8 mouse cellular contexts compared by ENCODE assay signal in the genomic region with DNA sequence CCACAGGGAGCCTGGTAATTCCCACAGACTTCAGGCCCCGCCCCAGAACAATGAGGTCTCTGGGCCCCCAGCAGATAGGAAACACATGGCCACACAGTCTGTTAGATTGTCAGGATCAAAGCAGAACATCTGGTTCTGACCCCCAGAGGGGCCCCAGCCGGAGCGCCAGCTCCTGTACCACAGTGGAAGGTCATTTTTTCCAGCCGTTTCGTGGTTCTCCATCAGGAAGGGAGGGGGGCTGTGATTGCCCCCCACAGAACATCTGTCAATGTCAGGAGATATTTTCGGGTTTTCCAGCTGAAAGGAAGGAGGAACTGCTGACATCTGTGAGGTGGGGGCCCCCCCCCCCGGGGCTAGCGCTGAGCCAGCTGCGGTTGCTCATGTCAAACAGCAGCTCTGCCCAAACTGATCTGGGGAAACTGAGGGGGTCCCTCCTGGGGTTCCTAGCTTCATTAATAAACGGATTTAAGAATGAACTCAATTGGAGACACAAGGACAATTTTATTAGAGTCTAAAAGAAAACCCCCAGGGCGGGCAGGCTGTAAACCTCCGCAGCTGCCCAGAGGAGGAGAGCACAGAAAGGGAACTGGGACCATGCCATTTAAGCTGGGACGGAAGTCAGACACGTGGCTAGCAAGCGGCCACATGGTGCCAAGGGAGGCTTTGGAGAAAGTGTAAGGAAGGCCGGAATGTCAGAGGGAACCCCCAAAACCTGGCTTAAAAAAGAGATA. TPM values are rescaled to one million over a fixed set of nuclear protein-coding genes. Genes with fewer than 3 reads are reported as not detected.
DNase-seq lines count a peak whose midpoint lies in the region; ATAC-seq and TF ChIP-seq lines count a peak whose summit lies in the region.

No protein-coding gene starts in this region.

- TF ChIP-seq POLR2A in limb, embryonic 14.5 days (IDR thresholded peaks at IDR 0.05; ENCODE audit: borderline replicate concordance, extremely low read depth, insufficient read depth, insufficient read length) = no peak

- H3K9me3 ChIP-seq in G1E (replicated peaks) = no peaks in the 10 kb centered on the region
- H3K9me3 ChIP-seq in heart, embryonic 13.5 days = no peaks in the 10 kb centered on the region
- no peaks in the 10 kb centered on the region for H3K9me3 ChIP-seq in limb, embryonic 14.5 days (ENCODE audit: control insufficient read depth, low read length)
- H3K9me3 ChIP-seq in midbrain, embryonic 13.5 days = no peaks in the 10 kb centered on the region

- H3K9ac ChIP-seq in heart, embryonic 13.5 days = peak overlapping the region; percentile 70
- 0 out of 2 replicates have a peak overlapping the region, but pooled peaks have one; percentile 25 for H3K9ac ChIP-seq in limb, embryonic 14.5 days (ENCODE audit: low read depth, low read length, severe bottlenecking)
- H3K9ac ChIP-seq in midbrain, embryonic 13.5 days (replicated peaks) = 0 out of 2 replicates have a peak overlapping the region, but pooled peaks have one; percentile 6

- WGBS in heart, embryonic 13.5 days = 5% methylated on average over 16 of the region's 16 CpGs
- WGBS in limb, embryonic 14.5 days = 1% methylated on average over 16 of the region's 16 CpGs
- 15% methylated on average over 16 of the region's 16 CpGs for WGBS in midbrain, embryonic 13.5 days

- peak; percentile 87 for ATAC-seq in G1E (ENCODE audit: extremely low read depth, insufficient number of reproducible peaks, low FRiP score, poor library complexity, severe bottlenecking)
- peak; percentile 73 for ATAC-seq in common myeloid progenitor, adult 5-6 weeks (replicated peaks; ENCODE audit: low read depth, poor library complexity, severe bottlenecking)
- peak; percentile 34; the same call in 1 of the 2 replicates for ATAC-seq in heart, embryonic 13.5 days (ENCODE audit: extremely low read depth, insufficient number of reproducible peaks, low FRiP score, low TSS enrichment)
- peak; percentile 44; the same call in 1 of the 2 replicates for ATAC-seq in limb, embryonic 14.5 days (ENCODE audit: low FRiP score, low read depth)
- ATAC-seq in midbrain, embryonic 13.5 days = 0 out of 2 replicates have a peak, but pooled peaks have one; percentile 32
- no peak for ATAC-seq in frontal cortex, adult (ENCODE audit: low TSS enrichment)

- peak overlapping the region; percentile 65 for H3K4me2 ChIP-seq in heart, embryonic 13.5 days
- H3K4me2 ChIP-seq in limb, embryonic 14.5 days (replicated peaks; ENCODE audit: low read depth, low read length, severe bottlenecking) = peak overlapping the region; percentile 49
- H3K4me2 ChIP-seq in midbrain, embryonic 13.5 days (replicated peaks) = peak overlapping the region; percentile 31

- 0 out of 2 replicates have a peak overlapping the region, but pooled peaks have one; percentile 25 for H3K27ac ChIP-seq in heart, embryonic 13.5 days (replicated peaks)
- no peak overlapping the region for H3K27ac ChIP-seq in limb, embryonic 14.5 days (replicated peaks; ENCODE audit: low read depth, low read length)
- peak overlapping the region; percentile 30; the same call in 1 of the 2 replicates for H3K27ac ChIP-seq in midbrain, embryonic 13.5 days

- H3K4me1 ChIP-seq in G1E (ENCODE audit: insufficient read depth, low read depth, low read length) = peaks cover 68% of the 10 kb centered on the region
- peaks cover 27% of the 10 kb centered on the region for H3K4me1 ChIP-seq in heart, embryonic 13.5 days
- H3K4me1 ChIP-seq in limb, embryonic 14.5 days (ENCODE audit: control insufficient read depth, insufficient read depth, low read length) = peaks cover 13% of the 10 kb centered on the region
- H3K4me1 ChIP-seq in midbrain, embryonic 13.5 days (replicated peaks) = peaks cover 17% of the 10 kb centered on the region

- peak; percentile 58 for DNase-seq in G1E (ENCODE audit: low spot score)
- DNase-seq in limb, embryonic 14.5 days (ENCODE audit: low spot score) = peak; percentile 76
- no peak for DNase-seq in urinary bladder, adult 18-20 months (ENCODE audit: low spot score in 2 of 2)
- DNase-seq in cerebellum, adult 11 months = no peak

- peak overlapping the region; percentile 52; the same call in 1 of the 2 replicates for H3K4me3 ChIP-seq in G1E (ENCODE audit: low read depth, low read length)
- H3K4me3 ChIP-seq in heart, embryonic 13.5 days = peak overlapping the region; percentile 18
- peak overlapping the region; percentile 14; the same call in 1 of the 2 replicates for H3K4me3 ChIP-seq in limb, embryonic 14.5 days (replicated peaks; ENCODE audit: low read length)
- no peak overlapping the region for H3K4me3 ChIP-seq in midbrain, embryonic 13.5 days (replicated peaks)

- TF ChIP-seq CTCF in G1E (IDR thresholded peaks at IDR 0.05; ENCODE audit: low read depth, low read length) = no peak

- no peaks in the 10 kb centered on the region for H3K36me3 ChIP-seq in G1E (replicated peaks)
- no peaks in the 10 kb centered on the region for H3K36me3 ChIP-seq in heart, embryonic 13.5 days
- H3K36me3 ChIP-seq in limb, embryonic 14.5 days (ENCODE audit: control insufficient read depth, insufficient read depth, low read length) = no peaks in the 10 kb centered on the region
- H3K36me3 ChIP-seq in midbrain, embryonic 13.5 days = no peaks in the 10 kb centered on the region

- no peaks in the 10 kb centered on the region for H3K27me3 ChIP-seq in G1E (ENCODE audit: insufficient read depth, low read length)
- peaks cover 8% of the 10 kb centered on the region; the same call in 1 of the 2 replicates for H3K27me3 ChIP-seq in heart, embryonic 13.5 days (replicated peaks)
- H3K27me3 ChIP-seq in limb, embryonic 14.5 days (ENCODE audit: control insufficient read depth, insufficient read depth, low read length) = no peaks in the 10 kb centered on the region
- H3K27me3 ChIP-seq in midbrain, embryonic 13.5 days = 0 out of 2 replicates have a peak, but pooled peaks cover 3% of the 10 kb centered on the region

RNA-seq across cellular contexts. Expression of a gene that starts 16.0 kb away (rescaled TPM):
- total RNA-seq in G1E (2014; fragmentation: Nextera tagmentation) (205 and 239 TPM in 2 replicates), G1E (2017) (106 and 117 TPM in 2 replicates)
- polyA plus RNA-seq in G1E (2012) = 443 and 525 TPM in 2 replicates
- total RNA-seq in common myeloid progenitor, adult 5-6 weeks (2017) = 149 and 161 TPM in 2 replicates
- polyA plus RNA-seq in heart, embryonic 13.5 days (2015; fragmentation: Nextera tagmentation; extraction: Ambion mirVana) = 9.8 and 10.7 TPM in 2 replicates
- polyA plus RNA-seq in limb, embryonic 14.5 days (2012; rRNA removed) = 119 and 145 TPM in 2 replicates
- polyA plus RNA-seq in limb, embryonic 14.5 days (2014; fragmentation: Nextera tagmentation; extraction: Ambion mirVana) = 47.8 and 57.2 TPM in 2 replicates
- polyA plus RNA-seq in midbrain, embryonic 13.5 days (2015; fragmentation: Nextera tagmentation; extraction: Ambion mirVana) = 23.6 and 26.3 TPM in 2 replicates

RNA-seq across cellular contexts. Expression of a gene that starts 18.5 kb away (rescaled TPM):
- total RNA-seq in G1E (2014; fragmentation: Nextera tagmentation) (19.4 and 25.0 TPM in 2 replicates), G1E (2017) (24.7 and 27.4 TPM in 2 replicates)
- polyA plus RNA-seq in G1E (2012) = 32.6 and 43.4 TPM in 2 replicates
- 0.78 and 1.8 TPM in 2 replicates for total RNA-seq in common myeloid progenitor, adult 5-6 weeks (2017)
- polyA plus RNA-seq in heart, embryonic 13.5 days (2015; fragmentation: Nextera tagmentation; extraction: Ambion mirVana) = 15.3 and 18.2 TPM in 2 replicates
- polyA plus RNA-seq in limb, embryonic 14.5 days (2012; rRNA removed) = 19.5 and 25.4 TPM in 2 replicates
- 13.7 and 15.2 TPM in 2 replicates for polyA plus RNA-seq in limb, embryonic 14.5 days (2014; fragmentation: Nextera tagmentation; extraction: Ambion mirVana)
- 27.7 and 28.3 TPM in 2 replicates for polyA plus RNA-seq in midbrain, embryonic 13.5 days (2015; fragmentation: Nextera tagmentation; extraction: Ambion mirVana)

RNA-seq across cellular contexts. Expression of a gene that starts 58.1 kb away (rescaled TPM):
- total RNA-seq in G1E (2014; fragmentation: Nextera tagmentation) (not detected in 2 replicates), G1E (2017) (not detected in 2 replicates)
- not detected in 2 replicates for polyA plus RNA-seq in G1E (2012)
- not detected in 2 replicates for total RNA-seq in common myeloid progenitor, adult 5-6 weeks (2017)
- not detected in 2 replicates for polyA plus RNA-seq in heart, embryonic 13.5 days (2015; fragmentation: Nextera tagmentation; extraction: Ambion mirVana)
- not detected in 2 replicates for polyA plus RNA-seq in limb, embryonic 14.5 days (2012; rRNA removed)
- not detected in 2 replicates for polyA plus RNA-seq in limb, embryonic 14.5 days (2014; fragmentation: Nextera tagmentation; extraction: Ambion mirVana)
- 0.08 TPM in 1 of 2 replicates, not detected in the other for polyA plus RNA-seq in midbrain, embryonic 13.5 days (2015; fragmentation: Nextera tagmentation; extraction: Ambion mirVana)

Comparison
In these comparisons a context has a peak if more than half of its experiments do, and no peak if none do; other contexts are left out.
1. DNase-seq: peak in G1E (single experiment) and limb, embryonic 14.5 days (single experiment); none in urinary bladder, adult 18-20 months (0 of 2) and cerebellum, adult 11 months (single experiment).
2. H3K9ac ChIP-seq: peak in every context shown above with its lines; median percentile 70 in heart, embryonic 13.5 days; 25 in limb, embryonic 14.5 days; 6 in midbrain, embryonic 13.5 days.
3. Peak in every context shown above with its lines, with median percentiles within 50 percentile points of each other: H3K4me2 ChIP-seq.